Mouse (Mus musculus): ENCODE measurements at regions not wholly inside any gene's neighbourhood (a gene's known extent, or its start where the extent isn't known, plus 50 kb on each side); places are given as distances from the start of the nearest gene placed in this dataset.

DNA sequence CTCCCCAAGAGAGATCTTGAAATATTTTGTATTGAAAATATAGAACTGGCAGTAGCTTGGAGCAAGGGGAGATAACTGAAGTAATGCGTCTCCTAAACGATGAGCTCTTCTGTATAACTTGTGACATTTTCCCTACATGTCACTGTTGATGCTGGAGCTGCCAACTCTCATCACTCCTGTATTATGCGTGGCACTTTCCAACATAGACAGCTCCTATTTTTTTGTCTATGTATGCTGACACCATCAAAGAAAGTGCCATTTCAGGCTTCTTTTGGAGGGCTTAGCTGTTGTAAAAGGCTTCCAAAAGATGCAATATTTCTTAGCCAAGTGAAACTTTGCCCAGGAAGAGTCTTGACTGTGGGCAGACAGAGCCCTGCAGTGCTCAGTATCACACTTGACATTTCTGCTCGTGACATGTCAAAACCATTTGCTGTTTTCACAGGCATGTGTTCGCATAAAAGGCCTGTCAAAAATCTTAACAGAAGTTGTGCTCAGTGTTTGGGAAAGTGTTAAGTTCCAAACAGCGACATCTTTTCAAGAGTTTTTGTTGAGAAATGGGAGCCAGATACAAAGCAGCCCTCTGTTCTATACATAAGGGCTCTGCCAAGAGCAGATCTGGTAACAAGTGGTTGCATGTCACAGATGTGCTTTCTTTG, 53.6 kb upstream of the Otol1 start:
- DNase-seq (ENCODE audit: low spot score in 2 of 2) = no peak

GRCm38 (mm10) chr3:69922792-69923418, 63.2 kb upstream of the Sptssb start:
- DNase-seq (ENCODE audit: low spot score in 2 of 2) = no peak

DNA sequence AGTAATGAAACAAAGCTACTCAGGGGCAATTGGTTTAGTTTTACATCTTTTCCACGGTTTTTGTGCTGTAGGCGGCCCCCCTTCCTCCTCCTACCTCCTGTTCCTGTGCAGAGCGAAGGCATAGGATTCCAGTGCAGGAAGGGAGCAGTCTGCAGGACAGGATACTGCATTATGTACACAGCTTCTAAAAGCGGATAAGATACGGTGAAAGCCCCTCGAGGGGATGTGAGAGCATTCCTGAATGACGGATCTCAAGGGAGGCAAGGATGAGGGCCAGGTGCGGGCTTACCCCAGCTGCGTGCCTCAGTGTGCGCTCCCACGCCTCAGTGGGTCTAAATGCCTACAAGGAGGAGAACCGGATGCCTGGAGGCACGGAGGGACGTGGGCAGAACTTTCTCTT, 53.1 kb upstream of the Sptssb start:
- DNase-seq (ENCODE audit: low spot score in 2 of 2) = peak; percentile 12 to 16

GRCm38 (mm10) chr3:69910073-69910472, 50.3 kb upstream of the Sptssb start:
- no peak for DNase-seq (ENCODE audit: low spot score in 2 of 2)

Measured in right cerebral cortex, adult 2 months (tissue).